Mouse (Mus musculus) heart, embryonic 15.5 days (tissue): ENCODE data around the gene Nipa1. TPM values are rescaled to one million over a fixed set of nuclear protein-coding genes. Genes with fewer than 3 reads are reported as not detected.
"Not testable (repeated sequence)": the region's sequence is repeated elsewhere in the genome, so short reads cannot be mapped to it uniquely, and the experiment has no call there.

Experiments
- ATAC-seq: fragments of 200-750 bp; cut with Nextera tagmentation; replicated peaks from 2 replicates; pipeline ENCODE4 v1.8.0; 2017; ENCODE audit warnings: low read depth, moderate TSS enrichment; ENCODE audit not compliant: insufficient number of reproducible peaks, insufficient read depth, low FRiP score
- H3K27ac ChIP-seq: fragments of 300-500 bp; sonication (generic); 2 replicates; pipeline ENCODE4 v1.5.1; 2015; ENCODE audit warnings: mild to moderate bottlenecking, inconsistent platforms
- H3K27me3 ChIP-seq: fragments of 300-500 bp; sonication (generic); 2 replicates; pipeline ENCODE4 v1.6.1; 2015; ENCODE audit warnings: inconsistent platforms
- H3K36me3 ChIP-seq: fragments of 300-500 bp; sonication (generic); 2 replicates; pipeline ENCODE4 v1.6.1; 2015; ENCODE audit warnings: mild to moderate bottlenecking, inconsistent platforms
- H3K4me1 ChIP-seq: fragments of 300-500 bp; sonication (generic); replicated peaks from 2 replicates; pipeline ENCODE4 v1.6.1; 2015; ENCODE audit warnings: inconsistent platforms
- H3K4me2 ChIP-seq: fragments of 300-500 bp; sonication (generic); 2 replicates; pipeline ENCODE4 v1.6.1; 2015; ENCODE audit warnings: inconsistent platforms, mild to moderate bottlenecking, moderate library complexity
- H3K4me3 ChIP-seq: fragments of 300-500 bp; sonication (generic); 2 replicates; pipeline ENCODE4 v1.5.1; 2015; ENCODE audit warnings: mild to moderate bottlenecking, inconsistent platforms
- H3K9ac ChIP-seq: fragments of 300-500 bp; sonication (generic); 2 replicates; pipeline ENCODE4 v1.6.1; 2015; ENCODE audit warnings: mild to moderate bottlenecking, inconsistent platforms
- H3K9me3 ChIP-seq: fragments of 300-500 bp; sonication (generic); replicated peaks from 2 replicates; pipeline ENCODE4 v1.6.1; 2016; ENCODE audit warnings: inconsistent platforms
- WGBS: fragments of 180-500 bp; shearing (Covaris S2); methylation state at CpG from one replicate; pipeline ENCODE4 v1.1.7; 2015; ENCODE audit warnings: mixed read lengths; 5-methylcytosine and 5-hydroxymethylcytosine counted together
- polyA plus RNA-seq: library from polyadenylated mRNA; unstranded; fragments of >200 nt; fragmentation: Nextera tagmentation; extraction: Ambion mirVana; gene quantifications from 2 replicates; pipeline ENCODE4 v1.2.1, GENCODE M21; 2015

Gene Nipa1
- polyA plus RNA-seq, 1 experiment from 2014 or later, result 4.1 TPM

- Histone ChIP-seq H3K36me3 (no peaks in the 10 kb centered on the region), H3K4me3 (no peak overlapping the region), H3K27ac (no peak overlapping the region), H3K9me3 (no peaks in the 10 kb centered on the region), H3K4me1 (peaks cover 8% of the 10 kb centered on the region), H3K27me3 (no peaks in the 10 kb centered on the region), H3K4me2 (no peak overlapping the region), H3K9ac (no peak overlapping the region)
- WGBS, result 79% methylated on average over 3 of the region's 3 CpGs
- ATAC-seq, result no peak
Measured at GRCm38 (mm10) chr7:56023586-56023985, 3.8 kb upstream of the Nipa1 start.

GRCm38 (mm10) chr7:56018972-56019929 lies 503 bp downstream of the Nipa1 start:
- H3K27me3 ChIP-seq, result no peaks in the 10 kb centered on the region
- peaks cover 8% of the 10 kb centered on the region for H3K4me1 ChIP-seq
- H3K4me3 ChIP-seq, result peak overlapping the region; percentile 91
- H3K4me2 ChIP-seq, result peak overlapping the region; percentile 96
- ATAC-seq, result peak; percentile 87
- WGBS, result 1% methylated on average over 70 of the region's 71 CpGs
- no peaks in the 10 kb centered on the region for H3K9me3 ChIP-seq
- peak overlapping the region; percentile 87 for H3K9ac ChIP-seq
- no peaks in the 10 kb centered on the region for H3K36me3 ChIP-seq
- peak overlapping the region; percentile 49 for H3K27ac ChIP-seq

GRCm38 (mm10) chr7:56018446-56018971 lies 1.2 kb downstream of the Nipa1 start:
- H3K4me1 ChIP-seq, result peaks cover 8% of the 10 kb centered on the region
- peak overlapping the region; percentile 87 for H3K9ac ChIP-seq
- H3K9me3 ChIP-seq, result no peaks in the 10 kb centered on the region
- peak overlapping the region; percentile 91 for H3K4me3 ChIP-seq
- H3K27ac ChIP-seq, result no peak overlapping the region
- ATAC-seq, result 0 out of 2 replicates have a peak, but pooled peaks have one; percentile 11
- H3K36me3 ChIP-seq, result no peaks in the 10 kb centered on the region
- no peaks in the 10 kb centered on the region for H3K27me3 ChIP-seq
- peak overlapping the region; percentile 96 for H3K4me2 ChIP-seq
- WGBS, result 48% methylated on average over 7 of the region's 7 CpGs

- no peak overlapping the region for H3K4me3 ChIP-seq
- WGBS, result 75% methylated on average over 3 of the region's 3 CpGs
- H3K27me3 ChIP-seq, result no peaks in the 10 kb centered on the region
- no peak for ATAC-seq
- H3K27ac ChIP-seq, result no peak overlapping the region
- no peak overlapping the region for H3K4me2 ChIP-seq
- H3K9ac ChIP-seq, result no peak overlapping the region
- no peaks in the 10 kb centered on the region for H3K9me3 ChIP-seq
- H3K4me1 ChIP-seq, result peaks cover 8% of the 10 kb centered on the region
- no peaks in the 10 kb centered on the region for H3K36me3 ChIP-seq
Measured at GRCm38 (mm10) chr7:56017761-56018160, 2.0 kb downstream of the Nipa1 start.

- no peak overlapping the region for H3K27ac ChIP-seq
- 90% methylated on average over 7 of the region's 7 CpGs for WGBS
- peaks cover 8% of the 10 kb centered on the region for H3K4me1 ChIP-seq
- H3K4me3 ChIP-seq, result no peak overlapping the region
- H3K36me3 ChIP-seq, result no peaks in the 10 kb centered on the region
- H3K9ac ChIP-seq, result no peak overlapping the region
- H3K4me2 ChIP-seq, result no peak overlapping the region
- no peak for ATAC-seq
- H3K9me3 ChIP-seq, result no peaks in the 10 kb centered on the region
- no peaks in the 10 kb centered on the region for H3K27me3 ChIP-seq
Measured at GRCm38 (mm10) chr7:56015837-56016236, 3.9 kb downstream of the Nipa1 start.

- H3K4me2 ChIP-seq, result no peak overlapping the region
- H3K9me3 ChIP-seq, result no peaks in the 10 kb centered on the region
- WGBS, result 53% methylated on average over 6 of the region's 6 CpGs
- H3K27me3 ChIP-seq, result no peaks in the 10 kb centered on the region
- peaks cover 8% of the 10 kb centered on the region for H3K4me1 ChIP-seq
- ATAC-seq, result no peak
- no peaks in the 10 kb centered on the region for H3K36me3 ChIP-seq
- no peak overlapping the region for H3K4me3 ChIP-seq
- no peak overlapping the region for H3K27ac ChIP-seq
- no peak overlapping the region for H3K9ac ChIP-seq
Measured at GRCm38 (mm10) chr7:56015172-56015571, 4.6 kb downstream of the Nipa1 start.

- not testable (repeated sequence) for H3K4me2 ChIP-seq, H3K27ac ChIP-seq, H3K9me3 ChIP-seq, H3K9ac ChIP-seq, H3K4me1 ChIP-seq, H3K36me3 ChIP-seq, H3K4me3 ChIP-seq, ATAC-seq, H3K27me3 ChIP-seq
- 87% methylated on average over 5 of the region's 18 CpGs for WGBS
Measured at GRCm38 (mm10) chr7:56014002-56014702, 5.6 kb downstream of the Nipa1 start.

- Histone ChIP-seq H3K4me1 (no peaks in the 10 kb centered on the region), H3K4me3 (no peak overlapping the region), H3K36me3 (no peaks in the 10 kb centered on the region), H3K4me2 (no peak overlapping the region), H3K27me3 (no peaks in the 10 kb centered on the region), H3K9me3 (no peaks in the 10 kb centered on the region), H3K9ac (no peak overlapping the region), H3K27ac (no peak overlapping the region)
- 93% methylated on average over 14 of the region's 14 CpGs for WGBS
- ATAC-seq, result no peak
Measured at GRCm38 (mm10) chr7:56013261-56014001, 6.3 kb downstream of the Nipa1 start.

GRCm38 (mm10) chr7:56011018-56011333 lies 8.8 kb downstream of the Nipa1 start:
- Histone ChIP-seq H3K4me1 (no peaks in the 10 kb centered on the region), H3K4me2 (no peak overlapping the region), H3K4me3 (no peak overlapping the region), H3K27me3 (no peaks in the 10 kb centered on the region), H3K9ac (no peak overlapping the region), H3K36me3 (no peaks in the 10 kb centered on the region), H3K9me3 (no peaks in the 10 kb centered on the region), H3K27ac (no peak overlapping the region)
- ATAC-seq, result peak; percentile 47; the same call in 1 of the 2 replicates

- no peak for ATAC-seq
- no peak overlapping the region for H3K4me2 ChIP-seq
- H3K36me3 ChIP-seq, result no peaks in the 10 kb centered on the region
- H3K27me3 ChIP-seq, result no peaks in the 10 kb centered on the region
- no peak overlapping the region for H3K4me3 ChIP-seq
- H3K4me1 ChIP-seq, result no peaks in the 10 kb centered on the region
- H3K9me3 ChIP-seq, result no peaks in the 10 kb centered on the region
- WGBS, result 71% methylated on average over 4 of the region's 4 CpGs
- H3K9ac ChIP-seq, result no peak overlapping the region
- H3K27ac ChIP-seq, result no peak overlapping the region
Measured at GRCm38 (mm10) chr7:56010318-56011017, 9.3 kb downstream of the Nipa1 start.
